19 mouse cellular contexts compared by ENCODE assay signal in the genomic region with DNA sequence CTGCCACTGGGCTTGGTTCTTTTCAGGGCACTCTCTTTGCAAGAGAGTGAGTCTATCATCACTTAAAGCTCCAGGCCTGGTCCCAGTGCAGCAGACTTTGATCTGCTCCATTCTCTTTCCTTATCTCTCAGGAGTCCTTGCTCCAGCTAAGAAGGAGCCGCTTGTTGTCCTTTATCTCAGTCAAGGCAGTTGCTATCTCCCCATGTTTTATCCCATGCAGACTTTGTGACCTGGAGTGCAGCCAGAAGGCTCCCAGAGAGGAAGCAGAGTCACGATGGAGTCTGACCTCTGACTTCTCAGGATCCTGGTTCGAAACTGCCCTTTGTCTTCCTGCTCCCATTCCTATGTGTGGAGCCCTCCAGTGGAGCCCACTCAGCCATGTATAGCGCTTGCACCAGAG. TPM values are rescaled to one million over a fixed set of nuclear protein-coding genes. Genes with fewer than 3 reads are reported as not detected.
A peak's percentile ranks its signal among the peaks of the same experiment; 100 is the strongest.
DNase-seq lines count a peak whose midpoint lies in the region; ATAC-seq and TF ChIP-seq lines count a peak whose summit lies in the region.
"Had no signal": no experiment of that assay in that cellular context is flagged by ENCODE, and none has a peak within 500 bp of the region (broad histone marks: within the 10 kb centered on the region; RNA-seq: fewer than 3 reads in every experiment).

No protein-coding gene starts in this region.

- TF ChIP-seq CTCF in liver, postnatal 0 days (IDR thresholded peaks at IDR 0.05; ENCODE audit: low read depth), result no peak

- peak; percentile 16 for DNase-seq in adrenal gland, postnatal 10 days
- no peak for DNase-seq in adrenal gland, postnatal 4 days (ENCODE audit: low spot score in 2 of 2)
- peak; percentile 84 for DNase-seq in ovary, adult 18-20 months (ENCODE audit: low spot score)
- no peak for DNase-seq in ovary, postnatal 14 days (ENCODE audit: low spot score)
- peak; percentile 18 for DNase-seq in liver, postnatal 0 days
- DNase-seq: cerebellum, postnatal 14 days; layer of hippocampus, adult 9-11 months had no signal

- 60% methylated on average over 4 of the region's 4 CpGs for WGBS in intestine, embryonic 15.5 days
- WGBS in liver, postnatal 0 days (ENCODE audit: insufficient replicate concordance), result 39% methylated on average over 4 of the region's 4 CpGs
- 87% methylated on average over 4 of the region's 4 CpGs for whole genome bisulfite sequencing in forebrain, embryonic 15.5 days

- H3K27me3 ChIP-seq in intestine, embryonic 15.5 days (replicated peaks), result no peaks in the 10 kb centered on the region
- H3K27me3 ChIP-seq in liver, postnatal 0 days (ENCODE audit: insufficient read depth, low read length), result no peaks in the 10 kb centered on the region
- no peaks in the 10 kb centered on the region for H3K27me3 ChIP-seq in forebrain, embryonic 15.5 days
- H3K27me3 ChIP-seq: CH12.LX; hindbrain, embryonic 15.5 days; limb, embryonic 15.5 days; neural tube, embryonic 12.5 days had no signal

- peaks cover 3% of the 10 kb centered on the region; the same call in 1 of the 2 replicates for H3K4me1 ChIP-seq in intestine, embryonic 15.5 days (replicated peaks)
- H3K4me1 ChIP-seq in liver, postnatal 0 days (ENCODE audit: insufficient read depth), result peaks cover 9% of the 10 kb centered on the region
- no peaks in the 10 kb centered on the region for H3K4me1 ChIP-seq in forebrain, embryonic 15.5 days
- H3K4me1 ChIP-seq: forebrain, embryonic 12.5 days; hindbrain, embryonic 15.5 days; neural tube, embryonic 12.5 days had no signal

- peak; percentile 92 for ATAC-seq in intestine, embryonic 15.5 days
- ATAC-seq in liver, postnatal 0 days, result no peak
- no peak for ATAC-seq in granulocyte monocyte progenitor cell, adult 5-6 weeks (replicated peaks; ENCODE audit: poor library complexity, severe bottlenecking)
- ATAC-seq in forebrain, embryonic 15.5 days (replicated peaks), result no peak

- H3K36me3 ChIP-seq in intestine, embryonic 15.5 days, result no peaks in the 10 kb centered on the region
- H3K36me3 ChIP-seq in liver, postnatal 0 days (replicated peaks; ENCODE audit: insufficient read depth, low read length), result no peaks in the 10 kb centered on the region
- no peaks in the 10 kb centered on the region for H3K36me3 ChIP-seq in forebrain, embryonic 15.5 days
- H3K36me3 ChIP-seq: forebrain, embryonic 12.5 days; hindbrain, embryonic 15.5 days; limb, embryonic 15.5 days; midbrain, embryonic 10.5 days; neural tube, embryonic 12.5 days had no signal

- no peak overlapping the region for H3K4me2 ChIP-seq in intestine, embryonic 15.5 days (replicated peaks)
- no peak overlapping the region for H3K4me2 ChIP-seq in liver, postnatal 0 days (ENCODE audit: low read depth, low read length)
- H3K4me2 ChIP-seq in forebrain, embryonic 15.5 days (replicated peaks), result no peak overlapping the region
- H3K4me2 ChIP-seq: forebrain, embryonic 12.5 days; heart, embryonic 11.5 days; hindbrain, embryonic 15.5 days; limb, embryonic 15.5 days; neural tube, embryonic 12.5 days had no signal

- no peaks in the 10 kb centered on the region for H3K9me3 ChIP-seq in intestine, embryonic 15.5 days
- no peaks in the 10 kb centered on the region for H3K9me3 ChIP-seq in liver, postnatal 0 days (ENCODE audit: low read length)
- H3K9me3 ChIP-seq in forebrain, embryonic 15.5 days, result no peaks in the 10 kb centered on the region
- H3K9me3 ChIP-seq: forebrain, embryonic 12.5 days; hindbrain, embryonic 15.5 days; limb, embryonic 15.5 days; midbrain, embryonic 10.5 days; neural tube, embryonic 12.5 days had no signal

- H3K27ac ChIP-seq in intestine, embryonic 15.5 days, result 0 out of 2 replicates have a peak overlapping the region, but pooled peaks have one; percentile 51
- no peak overlapping the region for H3K27ac ChIP-seq in liver, postnatal 0 days (ENCODE audit: low read depth)
- no peak overlapping the region for H3K27ac ChIP-seq in forebrain, embryonic 15.5 days (replicated peaks)
- H3K27ac ChIP-seq: forebrain, embryonic 12.5 days; hindbrain, embryonic 15.5 days; limb, embryonic 15.5 days; midbrain, embryonic 10.5 days; neural tube, embryonic 12.5 days had no signal

- H3K9ac ChIP-seq in intestine, embryonic 15.5 days, result no peak overlapping the region
- no peak overlapping the region for H3K9ac ChIP-seq in liver, postnatal 0 days (replicated peaks)
- H3K9ac ChIP-seq in forebrain, embryonic 15.5 days (replicated peaks), result no peak overlapping the region
- H3K9ac ChIP-seq: forebrain, embryonic 12.5 days; hindbrain, embryonic 15.5 days; limb, embryonic 15.5 days; neural tube, embryonic 12.5 days had no signal

- TF ChIP-seq EP300 in liver, postnatal 0 days (IDR thresholded peaks at IDR 0.05; ENCODE audit: low read depth), result peak; percentile 75; the same call in 1 of the 2 replicates

- H3K4me3 ChIP-seq in intestine, embryonic 15.5 days (replicated peaks), result no peak overlapping the region
- H3K4me3 ChIP-seq in liver, postnatal 0 days (ENCODE audit: low read depth, low read length), result no peak overlapping the region
- H3K4me3 ChIP-seq in forebrain, embryonic 15.5 days, result no peak overlapping the region
- H3K4me3 ChIP-seq: forebrain, embryonic 12.5 days; hindbrain, embryonic 15.5 days; limb, embryonic 15.5 days; midbrain, embryonic 10.5 days; neural tube, embryonic 12.5 days had no signal

RNA-seq across cellular contexts. Expression of a gene that starts 4.8 kb away (rescaled TPM):
- total RNA-seq in adrenal gland, postnatal 10 days (2021), result 1 to 10 TPM; 1.1 to 2.6 TPM
- 1 to 10 TPM in 1 of 2 experiments, under 1 TPM in 1; 0.68 to 1.3 TPM for total RNA-seq in adrenal gland, postnatal 4 days (2021)
- 1.3 and 2.3 TPM in 2 replicates for polyA plus RNA-seq in intestine, embryonic 15.5 days (2015; fragmentation: Nextera tagmentation; extraction: Ambion mirVana)
- polyA plus RNA-seq in liver, postnatal 0 days (2015; fragmentation: Nextera tagmentation; extraction: Ambion mirVana), result 0.26 and 1.1 TPM in 2 replicates
- not detected in 2 replicates for total RNA-seq in granulocyte monocyte progenitor cell, adult 5-6 weeks (2014; fragmentation: Nextera tagmentation)
- not detected in 2 replicates for total RNA-seq in granulocyte monocyte progenitor cell, adult 5-6 weeks (2017)
- polyA plus RNA-seq in forebrain, embryonic 15.5 days (2015; fragmentation: Nextera tagmentation; extraction: Ambion mirVana), result 0.34 and 0.56 TPM in 2 replicates
- total RNA-seq: CH12.LX; monocyte, adult 5-6 weeks had no signal
- polyA plus RNA-seq: forebrain, embryonic 12.5 days; midbrain, embryonic 10.5 days; neural tube, embryonic 12.5 days; thymus, postnatal 0 days had no signal

RNA-seq across cellular contexts. Expression of a gene that starts 13.2 kb away (rescaled TPM):
- under 1 TPM; 0.30 to 0.33 TPM for total RNA-seq in adrenal gland, postnatal 10 days (2021)
- under 1 TPM; 0.45 to 0.62 TPM for total RNA-seq in adrenal gland, postnatal 4 days (2021)
- 0.54 and 0.71 TPM in 2 replicates for polyA plus RNA-seq in intestine, embryonic 15.5 days (2015; fragmentation: Nextera tagmentation; extraction: Ambion mirVana)
- polyA plus RNA-seq in liver, postnatal 0 days (2015; fragmentation: Nextera tagmentation; extraction: Ambion mirVana), result 0.02 TPM in 1 of 2 replicates, not detected in the other
- not detected in 2 replicates for total RNA-seq in granulocyte monocyte progenitor cell, adult 5-6 weeks (2014; fragmentation: Nextera tagmentation)
- not detected in 2 replicates for total RNA-seq in granulocyte monocyte progenitor cell, adult 5-6 weeks (2017)
- polyA plus RNA-seq in forebrain, embryonic 15.5 days (2015; fragmentation: Nextera tagmentation; extraction: Ambion mirVana), result 3.1 and 3.7 TPM in 2 replicates
- total RNA-seq: CH12.LX; monocyte, adult 5-6 weeks had no signal

Comparison
In these comparisons a context has a peak if more than half of its experiments do, and no peak if none do; other contexts are left out.
1. DNase-seq: peak in adrenal gland, postnatal 10 days (single experiment), ovary, adult 18-20 months (single experiment) and liver, postnatal 0 days (single experiment); none in adrenal gland, postnatal 4 days (0 of 2) and ovary, postnatal 14 days (single experiment).